Mouse (Mus musculus) lung, adult 18-20 months (tissue): ENCODE data around the gene Timm23.
"Not testable (repeated sequence)": the region's sequence is repeated elsewhere in the genome, so short reads cannot be mapped to it uniquely, and the experiment has no call there.

ENCODE experiments used
- DNase-seq, 2 experiments: peaks; one replicate each; pipeline ENCODE4 v3.0.0; 2022; ENCODE audit warnings: mixed read lengths in 2 of 2

The Timm23 gene

GRCm38 (mm10) chr14:32201791-32202451 lies at the start of gene Timm23, which contains the start of gene Parg:
Timm23 (minus strand) TSS chr14:32201898.
Parg (plus strand) TSS chr14:32201949.
- DNase-seq, result peak; percentile 83 to 87

GRCm38 (mm10) chr14:32249616-32250015 lies 47.9 kb upstream of the Timm23 start:
- DNase-seq, result no peak

DNA sequence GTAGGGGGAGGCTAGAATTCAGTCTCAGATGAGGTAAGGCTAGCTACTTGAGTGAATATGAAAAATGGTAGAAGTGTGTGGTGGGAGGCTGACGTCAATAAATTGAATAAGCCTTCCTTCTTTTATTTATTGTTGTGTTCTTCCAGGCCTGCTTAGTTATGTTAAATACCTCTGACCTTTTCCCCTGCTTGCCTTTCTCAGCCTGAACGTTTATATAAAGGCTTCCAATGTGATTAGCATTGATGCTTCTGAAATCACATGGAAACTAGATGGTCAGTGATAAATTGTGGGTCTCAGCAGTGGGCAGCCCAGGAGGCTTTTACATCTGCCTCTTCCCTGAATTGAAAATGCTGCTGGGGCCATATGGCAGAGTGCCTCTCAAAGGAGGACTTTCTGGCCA lies 44.3 kb upstream of the Timm23 start:
- DNase-seq, result no peak

- DNase-seq, result no peak
Measured at GRCm38 (mm10) chr14:32242401-32242800, 40.7 kb upstream of the Timm23 start.

DNA sequence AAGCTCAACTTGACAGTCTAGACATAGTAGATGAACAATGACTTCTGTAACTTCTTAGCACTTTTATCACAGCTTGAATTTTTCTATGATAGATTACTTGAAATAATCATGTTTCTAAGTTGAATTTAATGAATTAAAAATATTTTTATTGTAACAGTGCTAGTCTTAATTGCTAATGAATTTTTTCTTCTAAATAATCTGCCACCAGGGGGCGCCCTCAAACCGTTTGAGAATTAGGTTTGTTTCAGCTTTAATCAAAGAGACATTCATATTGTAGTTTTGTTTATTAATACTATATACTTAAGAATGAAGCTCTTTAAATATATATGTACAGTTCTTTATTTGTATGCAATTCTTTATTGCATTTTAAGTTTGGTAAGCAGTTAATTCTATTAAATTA lies 27.3 kb upstream of the Timm23 start:
- DNase-seq, result peak; percentile 5 to 29

GRCm38 (mm10) chr14:32226601-32227000 lies 24.9 kb upstream of the Timm23 start:
- no peak for DNase-seq

DNA sequence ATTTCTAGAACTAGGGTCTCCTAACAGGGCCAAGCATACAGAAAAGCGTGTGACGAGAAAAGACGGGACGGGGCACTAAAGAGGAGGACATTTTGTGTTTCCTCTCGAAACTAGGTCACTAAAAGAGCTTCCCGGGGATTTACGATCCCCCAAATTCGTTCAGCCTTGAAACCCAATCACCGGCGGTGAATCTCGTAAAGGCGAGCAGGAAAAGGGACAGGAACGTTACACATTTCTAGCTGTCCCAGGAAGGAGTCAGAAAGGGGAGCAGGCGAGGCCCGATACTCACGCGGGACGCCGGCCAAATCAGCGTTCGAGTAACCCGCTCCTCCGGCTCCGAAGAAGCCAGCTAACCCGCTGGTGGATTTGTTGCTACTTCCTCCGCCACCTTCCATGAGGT lies 344 bp downstream of the Timm23 start:
- no peak for DNase-seq

DNA sequence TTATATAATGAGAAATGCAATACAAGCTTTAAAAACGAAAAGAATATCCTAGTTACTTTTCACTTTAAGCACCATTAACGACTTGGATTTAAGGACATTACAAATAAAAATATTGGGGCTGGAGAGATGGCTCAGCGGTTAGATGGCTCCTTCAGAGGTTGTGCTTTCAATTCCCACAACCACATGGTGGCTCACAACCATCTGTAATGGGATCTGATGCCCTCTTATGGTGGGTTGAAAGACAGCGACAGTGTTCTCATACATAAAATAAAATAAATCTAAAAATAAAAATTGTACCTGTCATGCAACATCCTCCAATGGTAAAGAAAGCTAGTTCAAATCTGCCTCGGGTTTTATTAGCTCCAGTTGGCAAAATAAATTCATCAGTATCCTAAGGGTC lies 8.1 kb downstream of the Timm23 start:
- DNase-seq, result not testable (repeated sequence)

DNA sequence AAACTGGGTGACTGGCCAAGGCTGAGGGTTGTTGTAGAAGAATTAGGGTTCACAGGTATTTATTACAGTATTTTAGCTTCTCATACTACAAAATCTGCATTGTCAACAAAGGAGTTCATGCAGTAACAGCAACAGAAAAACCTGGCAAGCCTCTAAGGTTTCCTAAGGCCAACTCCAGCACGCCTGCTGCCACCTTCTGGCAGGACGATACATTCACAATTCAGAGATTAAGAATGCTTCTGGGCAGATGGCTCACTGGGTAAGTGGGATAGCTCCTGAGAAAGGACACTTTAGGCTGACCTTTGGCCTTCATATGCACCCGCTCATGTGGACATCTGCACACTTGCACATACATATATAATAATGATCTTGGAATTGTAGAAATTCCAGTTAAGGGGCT lies 9.3 kb downstream of the Timm23 start:
- peak; percentile 36 to 53 for DNase-seq

- no peak for DNase-seq
Measured at GRCm38 (mm10) chr14:32191926-32192325, 9.8 kb downstream of the Timm23 start.

GRCm38 (mm10) chr14:32190627-32191391 lies 10.9 kb downstream of the Timm23 start:
- DNase-seq, result no peak

GRCm38 (mm10) chr14:32183846-32184245 lies 17.9 kb downstream of the Timm23 start:
- DNase-seq, result no peak

DNA sequence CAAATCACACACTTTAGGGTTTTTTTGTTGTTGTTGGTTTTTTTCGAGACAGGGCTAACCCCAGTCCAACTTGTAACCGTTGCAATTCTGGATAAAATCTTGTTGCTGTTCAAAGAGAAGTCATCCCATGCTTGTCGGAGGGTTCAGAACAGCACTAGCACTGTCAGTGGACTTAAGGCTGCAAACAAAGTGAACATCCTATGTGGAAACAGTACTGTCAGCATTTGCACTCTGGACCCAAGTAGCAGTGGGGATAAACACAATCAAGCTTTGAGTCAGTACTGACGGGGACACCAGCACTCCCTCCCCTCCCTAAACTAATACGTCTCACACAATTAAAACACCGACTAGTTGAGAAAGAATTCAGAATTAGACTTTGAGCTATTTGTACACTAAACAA lies 20.8 kb downstream of the Timm23 start:
- no peak for DNase-seq

GRCm38 (mm10) chr14:32179393-32180195 lies 22.1 kb downstream of the Timm23 start:
- DNase-seq, result no peak

DNA sequence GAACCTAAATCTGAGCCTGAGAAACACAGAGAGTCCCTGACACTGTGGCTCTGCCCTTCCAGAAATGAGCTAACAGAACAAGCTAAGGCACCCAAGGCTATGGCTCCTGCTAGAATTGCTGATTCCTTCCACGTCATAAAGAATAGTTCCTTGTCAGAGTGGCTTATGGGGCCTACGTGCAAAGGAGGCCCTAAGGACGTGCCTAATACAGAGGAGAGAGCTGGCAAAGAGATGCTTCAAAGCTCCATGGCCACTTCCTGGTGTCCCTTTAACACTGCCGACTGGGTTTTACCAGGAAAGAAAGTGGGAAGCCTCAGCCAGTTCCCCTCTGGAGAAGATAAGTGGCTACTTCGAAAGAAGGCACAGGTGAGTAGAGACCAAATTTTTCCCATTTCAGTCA lies 25.1 kb downstream of the Timm23 start:
- DNase-seq, result not testable (repeated sequence)

GRCm38 (mm10) chr14:32175310-32175709 lies 26.4 kb downstream of the Timm23 start:
- no peak for DNase-seq

DNA sequence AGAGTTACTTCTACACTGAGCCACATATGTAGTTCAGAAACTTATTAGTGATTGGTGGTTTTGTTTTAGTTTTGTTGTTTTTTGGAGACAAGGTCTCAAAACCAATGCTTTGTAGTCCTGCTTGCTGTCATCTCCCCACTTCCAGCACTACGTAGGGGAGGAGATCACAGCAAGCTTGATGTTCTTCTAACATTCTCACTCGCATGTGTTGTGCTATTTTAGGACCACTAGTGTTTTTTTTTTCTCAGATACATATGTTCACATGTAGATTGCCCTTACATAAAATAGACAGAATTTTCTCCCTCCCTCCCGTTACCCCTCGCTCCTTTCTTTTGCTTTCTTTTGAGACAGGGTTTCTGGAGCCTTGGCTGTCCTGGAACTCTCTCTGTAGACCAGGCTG lies 31.6 kb downstream of the Timm23 start:
- no peak for DNase-seq

GRCm38 (mm10) chr14:32168653-32169231 lies 33.0 kb downstream of the Timm23 start:
- DNase-seq, result no peak

DNA sequence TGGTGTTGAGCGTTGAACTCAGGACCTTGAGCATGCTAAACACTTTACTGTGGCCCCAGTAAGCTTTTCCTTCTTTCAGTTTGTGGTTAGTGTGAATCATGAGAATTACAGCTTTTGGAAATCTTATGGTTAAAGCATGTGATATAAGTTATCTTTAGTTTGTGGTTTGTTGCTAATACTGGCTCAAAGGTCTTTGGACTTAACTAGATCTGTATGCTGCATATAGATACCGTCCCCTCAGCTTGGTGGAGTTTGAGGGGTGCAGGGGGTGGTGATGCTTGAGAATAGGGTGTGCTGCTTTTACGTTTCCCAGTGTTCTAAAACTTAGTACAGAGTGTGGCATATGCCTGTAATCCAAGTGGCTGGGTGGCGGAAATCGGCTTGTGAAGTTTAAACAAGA lies 34.4 kb downstream of the Timm23 start:
- DNase-seq, result no peak

GRCm38 (mm10) chr14:32166840-32167239 lies 34.9 kb downstream of the Timm23 start:
- peak; percentile 58 to 76 for DNase-seq

GRCm38 (mm10) chr14:32166062-32166441 lies 35.6 kb downstream of the Timm23 start:
- no peak for DNase-seq

DNA sequence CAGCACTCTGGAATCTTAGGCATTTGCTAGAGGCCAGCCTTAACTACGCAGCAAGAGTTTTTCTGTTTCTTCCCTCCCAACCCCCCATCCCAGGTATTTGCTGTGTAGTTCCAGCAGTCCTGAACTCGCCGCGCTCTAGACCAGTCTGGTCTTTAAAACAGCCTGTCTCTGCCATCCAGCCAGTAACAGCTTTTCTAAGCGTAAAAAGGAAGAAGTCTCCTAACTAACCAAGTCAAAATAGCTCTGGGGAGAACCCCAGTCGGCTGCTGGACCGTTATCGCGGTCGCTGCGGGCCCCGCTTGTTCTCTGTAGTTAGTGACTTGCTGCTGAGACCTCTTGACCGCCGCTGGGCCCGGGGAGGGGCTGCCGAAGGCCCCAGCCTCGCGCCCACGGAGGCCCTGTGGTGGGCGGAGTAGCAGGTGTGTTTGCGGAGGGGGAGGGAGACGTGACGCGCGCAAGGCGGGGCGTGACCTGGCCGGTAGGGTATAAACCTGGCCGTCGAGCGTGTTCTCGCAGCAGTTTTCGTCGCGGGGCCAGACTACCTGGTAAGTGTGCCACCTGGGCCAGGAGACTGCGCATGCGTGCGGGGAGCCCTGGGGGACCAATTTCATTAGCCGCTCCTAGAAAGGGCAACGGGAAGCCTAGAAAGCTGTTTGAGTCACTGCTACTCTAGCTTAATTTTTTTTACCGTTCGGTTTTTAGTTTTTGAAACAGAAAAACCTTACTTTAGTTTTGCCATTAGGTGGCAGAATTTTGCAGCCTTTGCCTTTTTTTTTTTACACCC lies 36.2 kb downstream of the Timm23 start:
- peak; percentile 82 to 88 for DNase-seq
